Mouse (Mus musculus) central nervous system, embryonic 14 days (tissue): ENCODE results near the gene 1700012P22Rik. TPM values are rescaled to one million over a fixed set of nuclear protein-coding genes. Genes with fewer than 3 reads are reported as not detected.

Experiments
- polyA plus RNA-seq: library from polyadenylated mRNA; depleted of rRNA; stranded (reverse); fragments of >200 nt; gene quantifications from 2 replicates; pipeline ENCODE4 v1.2.3, GENCODE M21; 2012; rRNA removed

1700012P22Rik gene
- polyA plus RNA-seq: 0.08 and 0.09 TPM in 2 replicates

DNA sequence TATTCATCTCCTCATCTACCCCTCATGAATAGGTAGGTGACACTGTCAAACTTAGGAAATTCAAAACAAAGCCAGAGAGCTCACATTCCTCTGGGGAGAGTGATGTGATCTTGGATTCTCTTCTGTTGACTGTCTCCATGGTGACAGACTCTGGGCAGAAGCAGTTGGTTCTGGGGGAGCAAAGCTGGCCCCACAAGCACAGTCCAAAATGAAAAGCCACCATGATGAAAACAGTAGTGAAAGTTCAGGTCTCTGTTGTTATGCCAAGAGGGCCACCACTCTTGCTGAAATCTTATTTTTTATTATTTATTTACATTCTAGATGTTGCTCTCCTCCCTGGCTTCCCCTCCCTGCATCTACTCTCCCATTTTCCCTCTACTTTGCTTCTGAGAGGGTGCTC, at the start of gene 1700012P22Rik:
Gene 1700012P22Rik (minus strand): TSS at position 101 of the 400 bp plus-strand sequence.

DNA sequence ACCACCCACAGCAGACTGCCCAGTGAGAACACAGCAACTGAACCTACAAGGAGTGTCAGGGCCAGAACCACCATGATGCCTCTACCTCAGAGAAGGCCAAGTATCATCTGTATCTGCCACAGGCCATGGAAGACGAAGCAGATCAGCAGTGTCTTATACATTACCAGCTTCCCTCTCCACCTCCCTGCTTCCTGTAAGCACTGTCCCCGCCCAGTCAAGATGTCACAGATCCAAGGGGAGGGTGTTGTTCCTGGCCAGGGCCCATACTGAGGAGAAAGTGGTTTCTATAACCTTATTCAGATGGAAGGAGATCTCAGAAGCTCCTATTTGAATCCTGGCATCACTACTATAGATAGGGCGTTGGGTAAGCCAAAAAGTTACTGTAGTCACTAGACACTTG, 25.1 kb upstream of the 1700012P22Rik start, which contains the start of gene Aadacl3:
Gene Aadacl3 (minus strand): TSS at position 101 of the 400 bp plus-strand sequence.

DNA sequence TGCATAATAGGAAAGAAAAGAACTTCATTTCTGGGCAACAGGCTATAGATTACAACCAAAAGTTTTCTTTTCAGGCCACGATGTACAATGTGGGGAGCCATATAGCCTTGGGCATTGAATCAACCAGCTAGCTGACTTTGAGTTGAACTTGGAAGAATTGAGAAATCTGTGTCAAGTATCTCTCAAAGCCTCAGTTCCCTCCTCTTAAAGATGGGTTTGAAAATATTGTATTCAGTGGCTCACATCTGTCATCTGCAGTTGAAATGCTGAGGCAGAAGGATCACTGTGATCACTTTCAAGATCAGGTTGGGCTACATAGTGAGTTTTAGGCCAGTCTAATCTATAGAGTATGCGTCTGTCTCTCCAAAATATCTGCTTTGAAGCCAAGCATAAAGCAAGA, 14.6 kb upstream of the 1700012P22Rik start, which contains the start of gene Gm9944:
Gene Gm9944 (minus strand): TSS at position 101 of the 400 bp plus-strand sequence.

DNA sequence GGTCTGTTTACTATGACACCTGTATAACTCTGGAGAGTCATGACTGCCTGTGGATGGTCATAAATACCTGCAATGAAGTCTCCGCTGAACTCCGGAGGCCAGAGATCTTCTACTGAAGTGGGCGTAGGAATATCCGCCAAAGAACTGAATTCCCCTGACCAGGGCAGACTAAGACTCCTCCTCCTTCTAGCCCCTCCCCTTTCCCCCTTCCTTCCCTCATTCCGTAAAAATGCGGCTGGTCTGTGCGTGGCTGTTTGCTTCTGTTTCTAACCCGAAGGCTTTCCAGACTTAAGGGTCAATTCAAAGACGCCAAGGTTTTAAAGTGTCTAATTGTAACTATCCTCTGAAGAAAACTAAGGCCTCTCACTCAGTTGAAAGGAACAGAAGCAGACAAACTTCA, 30.3 kb downstream of the 1700012P22Rik start, which contains the start of gene Pramef12:
Gene Pramef12 (minus strand): TSS at position 175 of the 400 bp plus-strand sequence.

DNA sequence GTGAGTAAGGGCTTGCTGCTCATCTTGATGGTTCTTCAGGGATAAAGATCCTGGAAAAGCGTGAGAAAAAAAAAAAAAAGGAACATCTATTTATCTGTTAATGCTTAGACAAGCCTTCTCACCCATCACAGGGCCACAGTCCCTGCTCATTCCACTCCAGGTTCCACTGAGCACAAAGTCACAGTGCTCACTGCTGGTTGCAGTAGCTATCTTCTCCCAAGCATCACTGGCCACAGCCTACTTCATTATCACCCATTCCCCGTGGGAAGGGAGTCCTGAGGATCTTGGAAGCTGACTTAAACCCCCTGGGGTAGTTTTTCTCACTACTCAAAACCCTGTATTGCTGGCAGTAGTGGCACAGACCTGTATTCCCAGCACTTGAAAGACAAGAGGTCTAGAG, 60.7 kb downstream of the 1700012P22Rik start, which contains the start of gene Pramef20:
Gene Pramef20 (minus strand): TSS at position 23 of the 400 bp plus-strand sequence.

Other genes starting within 250 kb of the 1700012P22Rik start
- gene Oog2, start 248.1 kb downstream of the 1700012P22Rik start, polyA plus RNA-seq: not detected in 2 replicates
- gene C87977, start 225.5 kb downstream of the 1700012P22Rik start, polyA plus RNA-seq: not detected in 2 replicates
- not detected in 2 replicates for gene Pramel5, start 158.3 kb downstream of the 1700012P22Rik start, polyA plus RNA-seq
- not detected in 2 replicates for gene Gm13128, start 108.5 kb downstream of the 1700012P22Rik start, polyA plus RNA-seq
- not detected in 2 replicates for gene Gm13119, start 80.8 kb downstream of the 1700012P22Rik start, polyA plus RNA-seq
- gene Pramef20, start 60.8 kb downstream of the 1700012P22Rik start, polyA plus RNA-seq: not detected in 2 replicates
- 0.19 TPM in 1 of 2 replicates, not detected in the other for gene Pramef12, start 30.3 kb downstream of the 1700012P22Rik start, polyA plus RNA-seq
- gene Gm9944, start 14.5 kb upstream of the 1700012P22Rik start, polyA plus RNA-seq: not detected in 2 replicates
- gene Aadacl3, start 25.0 kb upstream of the 1700012P22Rik start, polyA plus RNA-seq: not detected in 2 replicates
- not detected in 2 replicates for gene 9430007A20Rik, start 81.0 kb upstream of the 1700012P22Rik start, polyA plus RNA-seq
- not detected in 2 replicates for gene Gm13124, start 126.4 kb upstream of the 1700012P22Rik start, polyA plus RNA-seq
- not detected in 2 replicates for gene Aadacl4, start 174.9 kb upstream of the 1700012P22Rik start, polyA plus RNA-seq
- gene Gm436, start 247.6 kb upstream of the 1700012P22Rik start, polyA plus RNA-seq: not detected in 2 replicates